Mouse (Mus musculus): Measurements from ENCODE around the gene Fat3. TPM values are rescaled to one million over a fixed set of nuclear protein-coding genes. Genes with fewer than 3 reads are reported as not detected.

Gene Fat3
- polyA plus RNA-seq, 1 experiment, result not detected

- Histone ChIP-seq H3K4me1 (ENCODE audit: control insufficient read depth, insufficient read depth, low read length) (no peaks in the 10 kb centered on the region), H3K27ac (ENCODE audit: control insufficient read depth, insufficient read depth, low read depth, low read length, poor library complexity) (no peak overlapping the region), H3K4me3 (replicated peaks; ENCODE audit: control insufficient read depth, low read depth, low read length) (no peak overlapping the region)
- WGBS, result 57% methylated on average over 7 of the region's 7 CpGs
- TF ChIP-seq CTCF (IDR thresholded peaks at IDR 0.05; ENCODE audit: control insufficient read depth, insufficient read depth, low read length) (no peak), POLR2A (IDR thresholded peaks at IDR 0.05; ENCODE audit: borderline replicate concordance, control insufficient read depth, low read depth, low read length) (no peak)
Observed at GRCm38 (mm10) chr9:16114821-16115485, 386.1 kb downstream of the Fat3 start.

GRCm38 (mm10) chr9:16113936-16114642 is 387.0 kb downstream of the Fat3 start:
- WGBS, result 34% methylated on average over 4 of the region's 4 CpGs
- no peaks in the 10 kb centered on the region for H3K4me1 ChIP-seq (ENCODE audit: control insufficient read depth, insufficient read depth, low read length)
- TF ChIP-seq POLR2A (IDR thresholded peaks at IDR 0.05; ENCODE audit: borderline replicate concordance, control insufficient read depth, low read depth, low read length), result no peak
- H3K27ac ChIP-seq (ENCODE audit: control insufficient read depth, insufficient read depth, low read depth, low read length, poor library complexity), result no peak overlapping the region
- no peak overlapping the region for H3K4me3 ChIP-seq (replicated peaks; ENCODE audit: control insufficient read depth, low read depth, low read length)

GRCm38 (mm10) chr9:16107900-16108299 is 393.2 kb downstream of the Fat3 start:
- WGBS, result 61% methylated on average over 5 of the region's 5 CpGs
- no peak overlapping the region for H3K4me3 ChIP-seq (replicated peaks; ENCODE audit: control insufficient read depth, low read depth, low read length)
- no peak for TF ChIP-seq POLR2A (IDR thresholded peaks at IDR 0.05; ENCODE audit: borderline replicate concordance, control insufficient read depth, low read depth, low read length)
- no peak for TF ChIP-seq CTCF (IDR thresholded peaks at IDR 0.05; ENCODE audit: control insufficient read depth, insufficient read depth, low read length)
- H3K4me1 ChIP-seq (ENCODE audit: control insufficient read depth, insufficient read depth, low read length), result no peaks in the 10 kb centered on the region
- no peak overlapping the region for H3K27ac ChIP-seq (ENCODE audit: control insufficient read depth, insufficient read depth, low read depth, low read length, poor library complexity)

GRCm38 (mm10) chr9:16107386-16107785 is 393.7 kb downstream of the Fat3 start:
- no peak for TF ChIP-seq POLR2A (IDR thresholded peaks at IDR 0.05; ENCODE audit: borderline replicate concordance, control insufficient read depth, low read depth, low read length)
- TF ChIP-seq CTCF (IDR thresholded peaks at IDR 0.05; ENCODE audit: control insufficient read depth, insufficient read depth, low read length), result no peak
- H3K4me1 ChIP-seq (ENCODE audit: control insufficient read depth, insufficient read depth, low read length), result no peaks in the 10 kb centered on the region
- no peak overlapping the region for H3K4me3 ChIP-seq (replicated peaks; ENCODE audit: control insufficient read depth, low read depth, low read length)
- no peak overlapping the region for H3K27ac ChIP-seq (ENCODE audit: control insufficient read depth, insufficient read depth, low read depth, low read length, poor library complexity)
- WGBS, result 64% methylated on average over 5 of the region's 5 CpGs

- 83% methylated on average over 2 of the region's 2 CpGs for WGBS
- H3K27ac ChIP-seq (ENCODE audit: control insufficient read depth, insufficient read depth, low read depth, low read length, poor library complexity), result no peak overlapping the region
- no peaks in the 10 kb centered on the region for H3K4me1 ChIP-seq (ENCODE audit: control insufficient read depth, insufficient read depth, low read length)
- H3K4me3 ChIP-seq (replicated peaks; ENCODE audit: control insufficient read depth, low read depth, low read length), result no peak overlapping the region
- no peak for TF ChIP-seq CTCF (IDR thresholded peaks at IDR 0.05; ENCODE audit: control insufficient read depth, insufficient read depth, low read length)
- no peak for TF ChIP-seq POLR2A (IDR thresholded peaks at IDR 0.05; ENCODE audit: borderline replicate concordance, control insufficient read depth, low read depth, low read length)
Observed at GRCm38 (mm10) chr9:16098553-16098952, 402.5 kb downstream of the Fat3 start.

- TF ChIP-seq CTCF (IDR thresholded peaks at IDR 0.05; ENCODE audit: control insufficient read depth, insufficient read depth, low read length), result no peak
- Histone ChIP-seq H3K4me3 (replicated peaks; ENCODE audit: control insufficient read depth, low read depth, low read length) (no peak overlapping the region), H3K4me1 (ENCODE audit: control insufficient read depth, insufficient read depth, low read length) (no peaks in the 10 kb centered on the region), H3K27ac (ENCODE audit: control insufficient read depth, insufficient read depth, low read depth, low read length, poor library complexity) (no peak overlapping the region)
- 68% methylated on average over 8 of the region's 8 CpGs for WGBS
Observed at GRCm38 (mm10) chr9:16093047-16093668, 407.9 kb downstream of the Fat3 start.

GRCm38 (mm10) chr9:16092051-16092967 is 408.8 kb downstream of the Fat3 start:
- TF ChIP-seq POLR2A (IDR thresholded peaks at IDR 0.05; ENCODE audit: borderline replicate concordance, control insufficient read depth, low read depth, low read length) (no peak), CTCF (IDR thresholded peaks at IDR 0.05; ENCODE audit: control insufficient read depth, insufficient read depth, low read length) (no peak)
- H3K4me3 ChIP-seq (replicated peaks; ENCODE audit: control insufficient read depth, low read depth, low read length), result no peak overlapping the region

GRCm38 (mm10) chr9:16079292-16079691 is 421.8 kb downstream of the Fat3 start:
- 64% methylated on average over 2 of the region's 2 CpGs for WGBS
- H3K27ac ChIP-seq (ENCODE audit: control insufficient read depth, insufficient read depth, low read depth, low read length, poor library complexity), result no peak overlapping the region
- no peaks in the 10 kb centered on the region for H3K4me1 ChIP-seq (ENCODE audit: control insufficient read depth, insufficient read depth, low read length)
- no peak overlapping the region for H3K4me3 ChIP-seq (replicated peaks; ENCODE audit: control insufficient read depth, low read depth, low read length)
- TF ChIP-seq CTCF (IDR thresholded peaks at IDR 0.05; ENCODE audit: control insufficient read depth, insufficient read depth, low read length) (no peak), POLR2A (IDR thresholded peaks at IDR 0.05; ENCODE audit: borderline replicate concordance, control insufficient read depth, low read depth, low read length) (no peak)

More at GRCm38 (mm10) chr9:16092051-16092967, 408.8 kb downstream of the Fat3 start:
- H3K27ac ChIP-seq (ENCODE audit: control insufficient read depth, insufficient read depth, low read depth, low read length, poor library complexity), result no peak overlapping the region
- H3K4me1 ChIP-seq (ENCODE audit: control insufficient read depth, insufficient read depth, low read length), result no peaks in the 10 kb centered on the region
- WGBS, result 73% methylated on average over 5 of the region's 5 CpGs

Data from bone marrow, adult 2 months (tissue).